Mouse (Mus musculus): ENCODE measurements around the gene Srgap2.

The Srgap2 gene

DNA sequence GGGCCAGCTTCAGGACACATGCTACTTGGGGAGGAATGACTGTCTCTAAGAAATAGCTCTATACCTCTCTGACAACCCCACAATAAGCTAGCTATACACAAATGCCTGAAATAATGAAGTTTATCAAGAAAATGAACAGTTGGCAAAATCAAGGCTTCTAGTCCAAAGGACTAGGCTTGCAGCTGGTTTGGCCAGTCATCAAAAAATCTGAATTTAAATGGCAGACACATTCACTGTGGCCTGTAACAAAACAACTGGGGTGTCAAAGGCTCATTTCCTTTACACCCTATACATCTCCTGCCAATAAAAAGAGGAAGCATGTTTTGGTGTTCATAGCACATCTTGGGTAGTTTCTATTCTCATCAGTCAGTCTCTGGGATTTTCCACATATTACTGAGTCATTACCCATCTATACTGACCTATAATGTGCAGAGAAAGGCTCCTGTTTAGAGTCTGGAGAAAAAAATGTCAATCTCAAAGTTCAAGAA, 53.5 kb downstream of the Srgap2 start:
- DNase-seq (ENCODE audit: low spot score), result no peak

DNA sequence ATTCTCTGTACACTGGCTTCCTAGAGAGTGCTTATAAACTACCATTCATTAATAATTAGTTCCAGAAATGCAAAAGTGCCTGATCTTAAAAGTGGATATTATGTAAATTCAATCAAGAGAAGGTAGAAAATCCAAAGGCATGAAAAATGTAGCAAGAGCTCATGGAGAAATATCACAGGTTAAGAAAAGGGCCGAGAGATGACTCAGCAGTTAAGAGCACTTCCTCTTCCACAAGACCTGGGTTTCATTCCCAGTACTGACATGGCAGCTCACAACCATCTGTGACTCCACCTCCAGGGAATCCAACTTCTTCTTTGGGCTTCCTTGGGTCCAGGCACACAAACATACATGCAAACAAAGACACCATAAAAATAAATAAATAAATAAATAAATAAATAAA, 56.6 kb downstream of the Srgap2 start:
- DNase-seq (ENCODE audit: low spot score), result no peak

DNA sequence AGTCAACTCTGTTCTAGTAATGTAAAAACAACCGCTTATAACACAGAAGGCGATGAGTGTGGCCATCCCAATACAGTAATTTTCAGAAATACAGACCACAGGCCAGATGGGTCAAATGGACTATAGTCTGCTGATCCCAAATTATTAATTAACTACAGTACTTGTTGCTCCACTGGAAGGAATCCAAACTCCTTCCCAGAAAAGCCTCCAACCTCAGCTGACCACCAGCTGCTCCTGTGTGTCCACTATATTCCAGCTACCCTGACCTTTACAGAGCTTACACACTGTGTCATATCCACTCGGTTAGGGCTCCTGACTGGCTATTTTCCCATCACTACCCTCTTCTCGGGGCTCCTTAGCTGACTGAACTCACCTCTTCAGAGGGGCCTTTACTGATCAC, 61.3 kb downstream of the Srgap2 start:
- DNase-seq (ENCODE audit: low spot score), result no peak

DNA sequence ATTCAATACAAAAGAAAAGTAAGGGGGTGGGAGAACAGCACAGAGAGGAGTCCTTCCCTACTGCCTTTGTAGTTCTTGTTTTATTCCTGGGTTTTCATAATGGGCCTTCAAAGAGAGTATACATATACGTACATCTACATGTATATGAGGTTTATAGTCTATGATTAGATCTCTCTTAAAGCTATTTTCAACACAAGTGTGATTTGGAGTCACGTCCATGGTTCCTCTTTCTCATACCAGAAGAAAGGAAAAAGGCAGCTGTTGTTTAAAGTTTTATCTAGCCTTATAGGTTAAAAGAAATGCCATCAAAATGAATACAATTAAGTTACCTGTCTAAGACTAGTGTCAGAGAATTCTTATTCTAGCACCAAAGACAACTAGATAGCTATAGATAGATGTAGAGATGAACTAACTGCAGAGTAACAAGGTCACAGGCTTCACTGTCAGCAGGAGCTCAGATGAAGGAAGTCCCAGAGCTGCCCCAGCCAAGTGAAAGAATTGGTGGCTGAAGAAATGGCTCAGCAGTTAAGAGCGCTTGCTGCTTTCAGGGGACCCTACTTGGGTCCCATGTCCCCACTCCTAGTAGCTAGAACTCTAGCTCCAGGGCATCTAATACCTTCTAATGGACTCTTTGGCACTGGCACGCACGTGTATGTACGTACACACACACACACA, 63.1 kb downstream of the Srgap2 start:
- no peak for DNase-seq (ENCODE audit: low spot score)

DNA sequence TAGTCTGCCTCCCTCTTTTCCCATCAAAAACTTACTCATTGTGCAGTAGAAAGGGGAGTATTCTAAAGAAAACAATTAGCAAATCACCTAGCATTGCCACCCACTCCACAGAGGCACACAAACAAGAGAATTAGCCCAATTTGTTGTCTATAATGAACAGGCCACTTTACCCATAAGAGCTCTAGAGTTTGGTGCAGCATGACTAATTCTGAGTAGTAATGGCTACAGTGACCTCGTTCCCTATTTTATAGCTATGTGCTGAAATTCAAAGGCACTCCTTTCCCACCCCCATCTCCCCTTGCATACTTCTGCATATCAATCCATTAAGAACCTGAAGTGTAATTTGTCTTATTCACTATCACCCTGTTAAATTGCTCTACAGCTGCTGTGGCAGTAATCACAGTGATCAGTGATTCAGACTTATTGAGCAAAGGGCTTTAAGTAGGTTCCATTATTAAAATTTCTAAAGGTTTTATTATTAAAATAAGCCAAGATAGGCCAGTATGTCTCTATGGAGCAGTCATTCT, 64.5 kb downstream of the Srgap2 start:
- DNase-seq (ENCODE audit: low spot score), result no peak

DNA sequence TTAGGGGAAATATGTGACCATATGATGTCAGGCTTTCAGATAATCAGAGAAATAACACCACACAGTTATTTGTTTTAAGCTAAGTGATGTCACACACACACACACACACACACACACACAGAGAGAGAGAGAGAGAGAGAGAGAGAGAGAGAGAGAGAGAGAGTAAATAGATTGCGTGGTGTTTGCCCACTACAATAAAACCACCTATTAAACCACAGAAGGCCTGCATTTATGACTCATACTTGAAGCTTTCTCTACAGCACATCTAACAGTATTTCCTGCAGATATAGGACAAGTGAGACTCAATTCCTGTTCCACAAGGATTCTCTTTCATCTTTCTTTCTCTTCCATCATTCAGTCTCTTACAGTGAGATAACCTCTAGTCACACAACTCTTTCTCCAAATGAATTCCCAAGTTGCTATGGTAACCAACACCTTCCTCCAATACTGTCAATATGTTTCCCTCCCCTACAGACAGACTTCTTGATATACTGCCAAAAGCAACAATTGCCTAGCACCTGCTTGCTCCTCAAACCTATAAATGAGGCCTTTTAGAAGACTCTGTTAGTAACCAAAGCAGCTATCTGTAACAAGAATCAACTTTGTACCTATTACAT, 66.1 kb downstream of the Srgap2 start:
- DNase-seq (ENCODE audit: low spot score), result no peak

DNA sequence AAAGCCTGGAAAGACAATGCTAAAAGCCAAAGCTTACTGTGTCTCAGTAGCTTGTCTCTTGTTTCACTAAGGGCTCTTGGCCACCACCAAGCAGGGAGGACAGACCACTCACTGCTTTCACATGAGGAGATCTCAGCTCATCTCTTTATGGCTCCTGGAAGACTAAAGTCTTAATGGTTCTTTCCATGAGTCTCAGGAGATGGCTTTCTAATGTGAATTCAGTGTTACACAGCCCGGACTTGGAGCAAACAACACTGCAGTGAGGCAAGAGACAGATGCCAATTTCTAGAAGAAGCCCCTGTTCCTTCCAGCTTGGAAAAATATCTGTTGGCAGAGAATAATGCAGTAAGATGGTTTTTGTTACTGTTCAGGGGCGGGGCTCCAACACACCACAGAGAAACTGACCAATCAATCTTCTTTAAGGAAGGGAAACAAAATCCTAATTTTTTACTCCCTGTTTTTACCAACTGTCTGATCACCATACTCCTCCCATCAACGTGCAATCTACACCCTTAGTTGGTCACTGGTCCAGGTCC, 71.7 kb downstream of the Srgap2 start:
- DNase-seq (ENCODE audit: low spot score), result no peak

DNA sequence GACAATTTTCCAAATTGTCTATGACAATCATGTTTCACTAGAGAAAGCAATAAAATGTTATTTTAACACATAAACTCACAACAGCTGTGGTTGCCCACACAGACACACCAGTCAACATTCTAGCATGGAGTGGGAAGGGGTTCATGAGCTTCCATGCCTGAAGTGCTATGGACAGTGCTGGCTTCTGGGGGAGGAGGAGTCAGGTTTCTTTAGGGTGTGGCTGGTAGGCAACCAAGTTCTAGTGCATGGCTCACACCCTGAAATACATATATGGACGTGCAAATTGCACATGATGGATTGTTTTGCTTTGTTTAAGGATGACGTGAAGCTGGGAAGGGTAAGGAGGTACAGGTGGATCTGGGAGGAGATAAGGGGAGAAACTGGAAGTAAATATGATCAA, 72.8 kb downstream of the Srgap2 start:
- DNase-seq (ENCODE audit: low spot score), result no peak

DNA sequence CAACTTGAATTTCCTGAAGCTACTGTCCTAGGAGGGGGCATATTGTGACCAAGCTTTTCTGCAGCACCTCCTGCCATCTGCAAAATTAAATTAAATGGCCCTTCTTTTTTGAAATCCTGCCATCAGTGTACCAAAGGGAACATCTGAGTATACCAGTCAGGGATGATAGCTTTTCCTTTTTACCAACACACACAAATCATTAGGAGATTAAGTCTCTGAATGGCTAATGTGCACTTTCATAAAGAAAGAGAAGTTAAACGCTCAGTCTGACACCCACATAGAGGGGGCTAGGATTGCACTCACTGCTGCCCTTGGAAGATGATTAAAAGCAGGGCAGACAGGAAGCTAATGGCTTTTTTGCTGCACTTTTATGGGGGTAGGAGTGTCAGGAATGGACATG, 73.8 kb downstream of the Srgap2 start:
- no peak for DNase-seq (ENCODE audit: low spot score)

DNA sequence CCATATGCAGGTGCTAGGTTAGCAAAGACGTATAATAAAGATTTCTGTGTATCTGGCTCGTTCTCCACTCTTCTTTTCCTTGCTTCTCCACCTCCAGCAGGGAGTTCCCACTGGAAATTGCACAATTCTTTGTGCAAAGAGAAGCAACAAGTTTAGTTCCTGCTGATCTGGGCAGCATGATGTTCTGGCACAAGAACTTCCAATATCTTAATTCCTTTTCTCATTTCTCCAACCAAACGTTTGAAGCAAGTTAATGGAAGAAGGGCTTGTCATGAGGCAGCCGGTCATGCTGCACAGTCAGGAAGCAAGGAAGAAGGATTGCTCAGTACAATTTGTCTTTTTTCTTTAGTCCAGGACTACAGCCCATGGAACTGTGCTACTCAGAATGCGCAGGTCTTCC, 78.8 kb downstream of the Srgap2 start:
- DNase-seq (ENCODE audit: low spot score), result peak; percentile 28

DNA sequence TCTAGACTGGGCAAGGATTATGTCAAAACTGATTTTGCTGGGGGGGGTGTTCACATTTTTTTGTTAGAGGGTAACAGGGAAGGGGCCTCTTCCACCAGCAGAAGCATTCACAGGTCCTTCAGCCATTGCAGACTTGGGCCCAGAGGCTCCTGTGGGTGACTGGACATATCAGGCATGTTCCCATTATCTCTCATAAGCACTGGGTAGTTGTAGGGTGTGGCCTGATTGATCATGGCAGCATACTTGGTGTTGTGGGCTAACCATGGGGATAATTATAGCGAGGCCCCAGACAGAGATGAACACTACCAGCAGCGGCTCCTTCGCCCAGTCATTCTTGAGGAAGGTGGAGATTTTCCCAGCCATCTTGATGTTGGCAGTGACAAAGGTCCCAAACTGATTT, 79.8 kb downstream of the Srgap2 start:
- no peak for DNase-seq (ENCODE audit: low spot score)

DNA sequence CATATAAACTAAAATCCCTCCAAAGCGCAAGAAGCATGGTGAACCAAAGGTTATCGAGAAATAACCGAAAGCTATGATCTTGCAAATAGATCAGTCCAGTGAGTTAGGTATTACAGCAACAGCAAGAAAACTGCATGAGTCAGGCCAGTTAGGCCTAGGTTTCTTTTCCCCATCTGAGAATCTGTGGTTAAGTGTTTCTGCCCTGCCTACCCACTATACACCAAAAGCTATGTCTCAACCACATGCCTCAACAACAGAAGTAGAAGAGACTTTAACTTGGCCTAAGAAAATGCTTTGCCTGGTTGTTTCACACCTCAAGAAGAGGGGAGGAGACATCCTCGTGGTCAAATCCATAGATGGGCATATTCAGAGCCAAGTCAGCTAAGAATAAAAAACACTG, 80.6 kb downstream of the Srgap2 start:
- no peak for DNase-seq (ENCODE audit: low spot score)

DNA sequence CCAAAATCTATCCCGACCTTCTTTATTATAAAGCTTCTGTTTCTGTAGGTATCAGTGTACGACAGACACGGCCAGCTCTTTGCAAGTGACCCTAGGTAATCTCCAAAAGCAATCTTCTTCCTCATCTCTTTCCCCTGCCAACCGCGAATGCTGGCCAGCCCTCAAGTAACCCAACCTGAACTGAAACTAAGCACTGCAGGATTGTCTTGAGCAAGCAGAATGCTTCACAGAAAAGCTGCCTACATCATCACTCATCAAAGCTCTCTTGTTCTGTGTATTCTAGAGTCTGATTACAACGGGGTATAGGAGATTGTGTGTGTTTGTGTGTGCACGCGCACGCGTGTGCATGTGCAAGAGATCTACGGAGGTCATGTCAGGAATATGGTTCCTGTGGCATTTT, 88.6 kb downstream of the Srgap2 start:
- DNase-seq (ENCODE audit: low spot score), result no peak

DNA sequence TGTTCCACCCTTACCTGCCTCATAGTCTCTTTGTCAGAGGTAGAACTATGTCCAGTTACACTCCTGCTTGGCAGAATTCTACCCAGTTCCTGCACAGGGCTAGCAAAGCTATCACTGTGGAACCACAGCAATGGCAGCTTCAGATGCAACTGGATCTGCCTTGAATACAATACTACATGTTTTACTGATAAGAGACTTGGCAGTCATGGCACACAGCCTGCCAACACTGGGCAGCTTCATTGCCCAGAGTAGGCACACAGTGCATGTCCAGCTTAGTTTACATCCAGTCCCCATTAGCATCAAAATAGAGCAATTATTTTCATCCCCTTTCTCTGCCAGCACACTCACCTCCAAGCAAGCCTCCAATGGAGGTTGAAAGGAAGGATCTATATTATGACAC, 89.2 kb downstream of the Srgap2 start:
- no peak for DNase-seq (ENCODE audit: low spot score)

DNA sequence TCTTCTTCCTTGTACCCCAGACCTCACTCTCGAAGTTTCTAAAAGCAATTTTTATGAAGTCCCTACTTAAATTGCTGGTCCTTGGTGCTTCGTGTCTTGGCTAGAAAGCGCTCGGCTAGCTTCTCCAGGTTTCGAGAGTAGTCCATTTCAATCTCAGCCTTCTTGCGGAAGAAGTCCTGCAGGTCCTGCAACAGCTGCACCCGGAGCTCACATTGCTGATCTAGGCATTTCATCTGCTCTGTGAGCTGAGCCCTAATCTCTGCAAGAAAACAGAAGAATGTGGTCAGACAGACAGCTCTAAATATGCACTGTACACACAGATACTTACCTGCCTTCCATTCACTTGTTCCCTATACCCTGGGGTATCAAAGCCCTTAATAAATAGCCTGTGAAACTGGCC, 90.5 kb downstream of the Srgap2 start:
- DNase-seq (ENCODE audit: low spot score), result no peak

DNA sequence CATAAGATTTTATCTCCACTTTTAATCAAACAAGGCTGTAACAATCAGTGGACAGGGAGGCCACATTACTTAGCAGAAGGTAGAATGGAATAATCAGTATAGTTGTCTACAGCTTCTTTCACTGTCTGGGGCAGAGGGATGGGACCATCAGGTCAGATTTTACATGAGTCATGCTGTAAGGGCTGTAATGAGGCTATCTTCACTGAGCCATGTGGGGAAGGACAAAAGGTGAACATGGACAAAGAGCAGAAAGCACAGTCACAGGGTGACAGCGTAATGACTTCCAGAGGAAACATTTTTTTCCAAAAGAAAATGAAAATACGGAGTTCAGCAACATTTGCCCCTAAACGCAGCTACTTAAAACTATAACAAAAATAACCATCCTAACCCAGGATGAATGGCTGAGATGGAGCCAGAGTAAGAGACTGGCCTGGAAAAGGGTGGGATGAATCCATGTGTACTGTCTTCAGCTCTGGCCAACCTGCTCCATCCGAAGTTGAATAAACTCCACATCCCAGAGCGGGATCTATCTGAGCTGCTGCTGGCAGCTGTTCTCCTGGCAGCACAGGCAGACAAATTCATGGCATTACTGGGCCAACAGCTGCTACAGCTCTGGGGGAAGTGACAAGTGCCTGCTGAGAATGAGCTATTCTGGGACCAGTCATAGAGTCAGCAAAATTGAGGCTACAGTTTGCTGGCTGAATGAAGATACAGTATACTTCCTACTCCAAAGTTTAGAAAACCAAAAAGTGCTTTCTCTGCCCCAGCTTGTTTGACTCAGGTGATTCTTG, 95.5 kb downstream of the Srgap2 start:
- DNase-seq (ENCODE audit: low spot score), result peak; percentile 56

DNA sequence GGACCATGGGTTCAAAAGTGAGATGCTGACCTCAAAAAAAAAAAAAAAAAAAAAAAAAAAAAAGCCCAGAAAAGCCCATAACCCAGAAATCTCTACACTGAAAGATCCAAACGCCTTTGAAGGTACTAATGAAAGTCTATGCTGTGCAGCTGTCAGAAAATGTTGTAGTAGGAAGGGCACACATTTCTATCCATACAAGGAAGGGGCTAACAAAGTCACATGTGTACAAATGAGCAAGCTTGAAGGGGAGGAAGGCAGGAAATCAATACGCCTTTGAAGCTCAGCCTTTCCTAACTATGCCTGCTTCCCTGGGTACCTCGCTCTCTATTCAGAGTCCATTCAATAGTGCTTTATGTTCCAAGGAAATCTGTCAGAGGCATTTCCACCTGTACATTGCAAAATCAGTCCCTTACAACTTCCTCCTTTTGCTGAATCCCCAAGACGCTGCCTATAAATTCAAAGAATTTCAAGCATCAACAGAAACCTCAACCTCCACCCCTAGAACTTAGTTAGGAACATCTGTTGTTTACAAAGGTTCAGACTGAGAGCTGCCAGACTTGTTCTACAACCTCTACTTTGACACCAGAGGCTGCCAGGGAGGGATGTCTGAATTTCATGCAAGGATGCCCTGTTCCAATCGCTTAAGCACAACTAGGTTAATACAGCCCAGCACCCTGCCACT, 99.9 kb downstream of the Srgap2 start:
- DNase-seq (ENCODE audit: low spot score), result peak; percentile 62

DNA sequence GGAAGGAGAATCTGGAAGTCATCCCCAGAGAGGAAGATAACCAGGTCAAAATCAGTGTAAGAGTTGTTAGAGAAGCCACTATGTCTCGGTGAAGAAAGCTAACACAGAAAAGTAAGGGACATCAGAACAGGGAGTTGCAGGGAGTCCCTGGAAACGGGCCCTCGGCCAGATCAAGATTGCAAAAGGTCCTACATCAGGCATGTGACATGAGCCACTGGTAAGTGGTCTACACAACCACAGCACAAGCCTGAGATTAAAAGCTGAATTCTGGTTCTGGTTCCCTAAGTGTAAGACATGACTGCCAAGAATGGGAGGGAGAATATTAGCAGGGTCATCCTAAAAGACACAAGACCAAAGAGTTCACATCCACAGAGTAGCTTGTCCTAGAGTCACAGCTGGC, 104.1 kb downstream of the Srgap2 start:
- peak; percentile 46 for DNase-seq (ENCODE audit: low spot score)

DNA sequence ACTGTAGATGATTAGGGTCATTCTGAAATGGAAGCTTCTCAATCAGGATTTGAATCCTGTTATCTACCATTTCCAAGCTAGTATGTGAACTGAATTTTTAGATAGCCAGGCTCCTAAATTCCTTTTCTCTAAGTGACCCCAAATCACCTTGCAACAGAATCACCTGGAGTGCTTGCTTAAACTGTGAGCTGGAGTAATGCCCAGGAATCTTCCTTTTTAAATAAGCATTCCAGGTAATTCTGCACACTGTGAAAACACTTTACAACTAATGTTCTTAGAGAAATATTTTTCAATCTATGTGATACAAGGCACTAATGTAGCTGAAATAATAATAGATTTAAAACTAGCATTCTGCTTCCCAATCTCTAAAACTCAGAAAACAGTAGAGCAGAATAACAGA, 106.0 kb downstream of the Srgap2 start:
- DNase-seq (ENCODE audit: low spot score), result no peak

DNA sequence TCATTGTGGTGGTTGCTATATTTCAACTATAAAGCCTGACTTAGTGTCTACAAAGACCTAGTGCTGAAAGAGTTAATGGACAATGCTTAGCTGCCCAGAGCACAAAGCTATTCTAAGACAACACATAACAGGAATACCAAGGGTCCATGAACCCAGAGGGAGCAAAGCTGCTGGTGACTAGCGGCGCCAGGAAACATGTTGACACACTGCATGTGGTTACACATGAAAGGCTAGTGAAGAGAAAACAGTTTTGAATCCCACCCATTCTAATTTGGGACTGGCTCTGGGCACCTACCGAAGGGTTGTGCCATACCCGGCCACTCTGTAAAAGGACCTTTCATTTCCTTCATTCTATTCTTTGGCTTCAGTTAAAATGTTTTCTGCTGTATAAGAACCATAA, 106.5 kb downstream of the Srgap2 start:
- no peak for DNase-seq (ENCODE audit: low spot score)

DNA sequence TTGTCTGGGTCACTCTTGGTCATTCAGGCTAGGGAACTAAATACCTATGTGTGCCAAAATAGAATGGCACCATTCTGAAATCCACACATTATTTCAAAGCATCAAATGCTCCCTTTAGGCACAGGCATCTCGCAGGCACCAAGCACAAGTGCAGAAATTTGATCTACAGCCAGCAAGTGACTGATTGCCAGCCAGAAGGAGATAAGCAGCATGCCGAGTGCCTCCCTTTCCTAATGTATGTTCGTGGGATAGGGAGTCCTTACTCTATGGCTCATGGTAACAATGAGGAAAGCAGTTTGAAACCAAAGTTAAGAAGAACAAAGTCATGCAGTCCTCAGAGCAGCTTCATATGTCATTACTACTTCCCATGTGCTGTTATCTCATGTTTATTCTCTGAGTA, 107.8 kb downstream of the Srgap2 start:
- no peak for DNase-seq (ENCODE audit: low spot score)

All from lung, postnatal 25 days (tissue).